Mouse (Mus musculus) ES-CJ7 (cell line): ENCODE measurements around the gene Gm10024.
"Not testable (repeated sequence)": the region's sequence is repeated elsewhere in the genome, so short reads cannot be mapped to it uniquely, and the experiment has no call there.

Experiments used
- DNase-seq: peaks from one replicate; pipeline ENCODE4 v3.0.0; 2011; ENCODE audit warnings: low read depth, low spot score

Gene Gm10024

DNA sequence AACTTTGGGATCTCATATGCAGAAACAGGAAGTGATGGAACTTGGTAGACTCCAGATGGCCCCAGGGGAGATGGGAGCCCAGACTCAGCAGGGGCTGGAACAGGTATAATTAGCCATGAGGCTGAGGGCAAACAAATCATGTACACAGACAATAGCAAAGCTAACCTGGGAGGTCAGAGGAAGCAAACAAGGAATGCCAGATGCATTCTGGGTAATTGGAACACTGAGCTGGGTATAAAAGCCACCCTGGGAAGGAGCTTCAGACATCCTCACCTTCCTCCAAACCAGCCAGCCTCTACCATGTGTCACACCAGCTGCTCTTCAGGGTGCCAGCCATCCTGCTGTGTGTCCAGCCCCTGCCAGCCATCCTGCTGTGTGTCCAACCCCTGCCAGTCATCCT, at the start of gene Gm10024:
TSS of gene Gm10024 (plus strand) at position 301 of the 400 bp plus-strand sequence.
- not testable (repeated sequence) for DNase-seq

DNA sequence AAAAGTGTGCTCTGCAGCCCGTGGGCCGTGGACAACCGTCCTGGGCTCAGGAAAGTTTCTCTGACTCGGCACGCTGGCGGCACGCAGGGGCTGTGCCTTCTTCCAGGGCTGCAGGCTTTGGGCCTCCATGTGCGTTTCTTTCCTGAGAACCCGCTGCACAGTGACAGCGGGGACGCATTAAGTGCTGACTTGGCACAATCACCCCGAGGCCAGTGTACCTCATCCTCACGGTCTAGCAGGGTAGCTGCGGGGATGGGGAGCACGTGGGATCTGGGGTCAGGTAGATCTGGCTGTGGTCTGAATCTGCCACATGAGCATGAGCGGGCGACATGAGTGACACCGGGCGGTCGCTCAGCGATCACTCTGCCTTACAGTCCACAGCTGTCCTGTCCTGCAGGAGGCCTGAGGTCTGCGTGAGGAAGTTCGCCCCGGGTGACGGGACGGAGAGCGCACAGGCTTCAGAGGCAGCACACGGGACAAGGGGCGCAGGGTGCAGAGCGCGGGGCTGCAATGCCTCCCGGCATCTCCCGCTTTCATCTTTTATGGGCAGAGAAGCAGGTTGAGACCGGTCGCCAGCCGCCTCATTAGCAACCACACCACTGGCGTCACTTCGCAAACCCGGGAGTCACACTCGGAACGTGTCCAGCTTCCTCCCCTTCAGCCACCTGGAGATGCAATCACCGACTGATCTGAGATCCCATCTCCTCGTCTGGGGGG, 47.1 kb upstream of the Gm10024 start:
- DNase-seq, result peak; percentile 25

DNA sequence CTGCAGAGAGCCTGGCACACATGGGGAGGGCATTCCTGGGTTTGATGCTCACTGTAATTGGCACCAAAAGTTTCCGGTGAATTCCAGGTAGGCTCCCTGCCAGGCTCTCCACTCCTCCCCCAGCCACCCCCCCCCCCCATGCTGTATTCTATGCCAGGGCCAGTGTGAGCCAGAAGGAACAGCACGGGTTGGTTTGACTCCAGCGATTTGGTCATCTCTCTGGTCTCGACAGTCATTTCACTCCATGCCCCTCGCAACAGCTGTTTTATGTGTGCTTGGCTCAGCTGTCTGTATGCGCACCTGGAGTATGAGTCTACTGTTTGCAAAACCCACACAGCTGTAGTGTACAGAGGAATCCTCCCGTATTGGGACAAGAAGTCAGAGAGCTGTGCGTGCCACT, 44.9 kb upstream of the Gm10024 start:
- no peak for DNase-seq

DNA sequence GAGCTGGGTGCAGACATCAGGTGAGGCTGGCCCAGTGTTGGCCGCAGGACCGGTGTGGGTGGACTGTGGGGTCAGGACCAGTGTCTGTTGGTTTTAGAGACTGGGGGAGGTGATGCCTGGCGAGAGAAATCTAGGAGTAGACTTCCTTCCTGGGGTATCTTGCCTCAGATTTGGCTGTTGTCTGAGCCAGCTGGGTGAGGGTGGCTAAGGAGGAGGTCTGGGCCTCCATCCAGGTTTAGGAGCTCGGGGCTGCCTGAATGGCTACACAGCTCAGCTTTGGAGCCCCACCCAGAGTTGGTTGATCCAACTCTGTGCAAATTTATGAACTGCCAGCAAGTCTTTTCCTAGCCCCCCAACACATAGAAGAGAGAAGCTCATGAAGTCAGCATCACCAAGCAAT, 43.9 kb upstream of the Gm10024 start:
- DNase-seq, result no peak

DNA sequence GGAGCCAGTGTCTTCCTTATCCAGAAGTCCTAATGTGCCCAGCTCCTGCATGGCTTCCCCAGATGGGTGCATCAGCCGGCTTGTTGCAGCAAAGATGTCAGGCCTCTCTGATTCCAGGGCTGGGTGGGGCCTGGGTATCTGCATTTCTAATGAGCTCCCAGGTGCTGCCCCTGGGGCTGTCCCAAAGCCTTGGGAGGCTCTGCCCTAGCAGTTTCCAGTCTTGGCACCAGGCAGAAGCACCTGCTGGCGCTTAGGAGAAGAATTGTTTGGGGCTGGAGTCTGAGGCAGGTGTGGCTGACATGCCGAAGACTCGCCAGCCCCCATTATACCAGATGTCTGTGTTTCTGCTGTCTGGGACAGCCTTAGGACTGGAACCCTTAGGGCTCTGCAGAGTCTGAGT, 40.5 kb upstream of the Gm10024 start:
- DNase-seq, result no peak

DNA sequence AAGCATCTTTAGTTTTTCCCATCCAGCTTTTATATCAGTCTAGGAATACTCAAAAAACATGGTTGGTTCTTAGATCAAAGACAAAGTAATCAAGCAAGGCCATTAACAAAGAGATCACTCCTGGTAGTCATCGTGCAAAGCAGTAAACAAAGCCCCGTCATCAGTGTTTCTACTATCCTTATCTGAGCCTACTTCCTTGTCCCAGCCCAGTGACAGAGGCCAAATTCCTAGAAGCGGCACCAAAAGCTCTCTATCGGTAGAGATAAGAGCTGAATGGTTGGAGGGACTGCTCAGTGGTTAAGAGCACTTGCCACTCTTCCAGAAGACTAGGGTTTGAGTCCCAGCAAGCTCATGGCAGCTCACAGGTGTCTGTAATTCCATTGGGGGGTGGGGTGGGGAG, 39.7 kb upstream of the Gm10024 start:
- DNase-seq, result no peak

DNA sequence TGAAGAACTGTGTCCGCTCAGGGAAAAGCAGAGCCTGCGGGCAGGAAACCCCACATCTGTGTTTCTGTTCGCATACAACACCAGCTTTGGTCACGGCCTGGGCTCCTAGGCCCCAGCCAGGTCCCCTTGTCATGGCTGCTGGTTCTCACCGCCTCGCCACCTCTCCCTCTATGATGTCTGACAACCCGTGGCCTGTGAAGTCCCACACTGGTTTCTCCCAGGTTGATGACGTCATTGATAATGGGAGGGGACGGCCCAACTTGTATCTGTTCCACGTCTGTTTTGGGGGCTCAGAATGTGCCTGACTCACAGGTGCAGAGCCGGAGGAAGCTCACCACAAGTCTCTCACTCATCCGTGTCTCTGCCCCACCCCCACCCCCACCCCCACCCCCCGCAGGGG, 37.5 kb upstream of the Gm10024 start:
- no peak for DNase-seq

DNA sequence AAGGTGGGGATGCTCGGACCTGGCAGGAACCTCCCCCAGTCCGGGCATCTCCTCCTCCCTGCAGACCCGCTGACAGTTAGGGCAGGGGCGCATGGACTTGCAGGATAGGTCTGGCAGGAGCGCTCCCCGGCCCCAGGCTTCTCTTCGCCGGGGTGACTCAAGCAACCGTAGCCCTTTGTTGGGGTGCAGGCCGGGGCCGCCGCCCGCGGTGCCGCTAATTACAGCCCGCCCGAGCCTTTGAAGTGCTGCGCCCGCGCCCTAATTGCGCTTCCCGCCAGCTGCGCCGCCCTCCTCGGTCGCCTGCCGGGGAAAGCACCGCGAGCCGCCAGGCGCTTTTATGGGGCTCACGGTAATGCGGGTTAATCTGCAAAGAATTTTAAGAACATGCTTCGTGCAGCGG, 33.7 kb upstream of the Gm10024 start:
- DNase-seq, result no peak

DNA sequence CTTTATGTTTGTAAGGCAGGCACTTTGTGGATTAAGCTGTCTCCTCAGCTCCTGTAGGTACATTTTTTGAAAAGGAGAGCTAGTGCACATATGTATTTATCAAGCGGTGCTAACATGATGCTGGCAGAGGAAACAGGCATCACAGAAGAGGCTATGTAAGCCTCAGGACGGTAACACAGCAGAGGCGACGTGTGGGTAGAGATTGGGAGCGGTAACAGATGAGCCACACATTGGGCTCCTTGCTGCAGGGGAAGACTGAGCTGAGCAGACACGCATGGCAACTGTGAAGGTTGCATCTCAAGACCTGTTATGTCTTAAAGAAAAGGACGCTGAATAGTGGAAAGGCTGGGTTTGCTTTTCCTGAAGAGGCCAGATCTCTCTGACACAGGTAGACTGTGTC, 28.3 kb upstream of the Gm10024 start:
- no peak for DNase-seq

DNA sequence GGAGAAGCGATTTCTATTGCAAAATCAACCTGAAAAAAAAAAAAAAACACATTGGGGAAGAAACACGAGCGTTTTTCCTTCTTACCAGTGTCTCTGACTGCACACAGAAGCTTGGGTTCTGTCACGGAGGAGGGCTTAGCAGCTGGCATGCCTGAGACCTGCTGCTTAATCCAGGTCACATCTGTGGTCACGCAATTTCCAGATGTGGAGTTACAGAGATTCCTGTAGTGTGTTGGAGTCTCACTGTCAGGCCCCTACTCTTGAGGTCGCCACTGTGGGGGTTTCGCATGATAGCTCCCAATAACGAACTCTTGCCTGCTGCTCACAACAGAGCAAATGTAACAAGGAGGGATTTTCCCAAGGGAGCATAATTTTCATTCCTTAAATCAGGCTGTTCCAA, 27.1 kb upstream of the Gm10024 start:
- DNase-seq, result no peak

DNA sequence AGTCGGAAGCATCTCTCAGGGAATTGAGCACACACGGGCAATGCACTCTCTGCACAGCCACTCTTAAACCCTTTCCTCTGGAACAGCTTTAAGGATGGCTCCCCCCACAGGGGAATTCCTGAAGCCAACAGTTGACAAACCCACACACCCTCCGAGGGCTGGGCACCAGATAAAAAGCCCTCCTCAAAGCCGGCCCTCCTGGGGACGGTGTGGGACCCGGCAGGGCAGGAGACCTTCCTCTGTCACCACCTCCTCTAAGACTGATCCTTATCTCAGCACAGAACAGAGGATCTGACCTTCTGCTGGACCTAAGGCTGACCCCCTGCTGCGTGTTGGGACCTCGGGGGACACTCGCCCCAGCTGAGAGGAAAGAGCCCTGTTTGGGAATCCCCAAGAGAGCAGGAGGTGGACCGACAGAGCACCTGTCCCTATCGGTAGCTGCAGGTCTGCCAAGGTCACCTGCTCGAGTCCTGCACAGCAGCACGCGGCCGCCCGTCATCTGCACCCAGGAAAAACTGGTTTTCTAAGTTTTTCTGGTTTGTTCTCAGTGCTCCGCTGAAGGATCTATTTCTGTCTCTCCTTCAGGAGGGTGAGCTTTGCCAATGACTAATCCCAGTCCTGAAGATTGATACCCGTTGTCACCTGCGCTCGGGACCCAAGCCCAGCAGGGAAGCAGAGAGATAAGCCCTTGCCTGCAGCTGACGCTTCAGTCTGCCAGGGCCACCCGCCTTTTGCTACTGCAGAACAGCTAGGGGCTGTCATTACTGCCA, 25.2 kb upstream of the Gm10024 start, which contains the start of gene Tspear:
TSS of gene Tspear (plus strand) at position 675 of the 770 bp plus-strand sequence.
- no peak for DNase-seq

DNA sequence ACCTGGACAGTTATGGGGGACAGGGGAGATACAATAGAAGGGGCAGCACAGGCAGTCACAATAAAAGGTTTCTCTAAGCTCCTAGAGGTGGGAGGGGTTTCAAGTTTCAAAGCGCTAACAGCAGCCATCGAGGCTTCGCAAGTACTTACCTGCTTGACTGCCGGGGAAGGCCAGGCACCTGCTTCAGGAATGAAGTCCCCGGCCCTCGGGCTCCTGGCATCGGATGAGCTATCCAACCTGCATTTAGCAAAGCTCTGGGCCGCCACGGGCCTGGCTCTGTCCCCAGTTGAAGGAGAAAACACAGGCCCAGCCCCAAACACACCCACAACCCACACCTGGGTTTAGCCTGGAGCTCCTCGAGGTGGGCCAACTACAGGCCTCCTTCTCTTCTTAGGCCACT, 24.2 kb upstream of the Gm10024 start:
- no peak for DNase-seq

DNA sequence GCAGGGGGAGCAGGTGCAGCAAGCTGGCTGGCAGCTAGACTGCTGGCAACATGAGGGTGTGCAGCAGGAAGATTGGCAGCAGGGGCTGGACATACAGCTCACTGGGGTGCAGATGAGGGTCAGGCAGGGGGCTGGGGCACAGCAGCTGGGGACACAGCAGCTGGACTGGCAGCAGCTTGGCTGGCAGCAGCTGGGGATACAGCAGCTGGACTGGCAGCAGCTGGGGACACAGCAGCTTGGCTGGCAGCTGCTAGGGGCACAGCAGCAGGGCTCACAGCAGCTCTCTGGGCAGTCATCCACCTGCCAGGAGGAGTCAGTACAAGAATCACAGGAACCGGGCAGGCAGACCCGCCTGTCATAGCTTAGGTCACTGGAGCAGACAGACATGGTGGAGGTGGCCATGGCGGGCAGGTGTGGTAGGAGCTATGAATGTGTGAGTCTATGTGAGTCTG, 20.9 kb upstream of the Gm10024 start, which contains the start of gene Gm19402:
TSS of gene Gm19402 (minus strand) at position 402 of the 452 bp plus-strand sequence.
- not testable (repeated sequence) for DNase-seq

DNA sequence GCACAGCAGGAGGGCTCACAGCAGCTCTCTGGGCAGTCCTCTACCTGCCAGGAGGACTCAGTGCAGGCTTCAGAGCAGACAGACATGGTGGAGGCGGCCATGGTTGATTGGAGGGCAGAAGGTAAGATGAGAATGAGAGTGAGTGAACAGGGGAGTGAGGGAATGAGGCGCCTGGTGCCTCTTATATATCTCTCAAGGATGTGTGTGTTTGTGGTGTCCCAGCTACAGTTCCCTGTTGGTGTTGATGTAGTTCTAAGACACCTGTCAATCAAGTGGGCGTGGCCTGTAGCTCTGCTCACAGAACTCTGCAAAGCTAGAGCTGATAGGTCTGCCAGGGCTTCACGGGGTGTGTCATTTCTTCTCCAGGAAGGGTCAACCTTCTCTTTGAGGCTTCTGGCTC, 14.1 kb upstream of the Gm10024 start, which contains the start of gene Gm9508:
TSS of gene Gm9508 (minus strand) at position 101 of the 400 bp plus-strand sequence.
- DNase-seq, result peak; percentile 22

DNA sequence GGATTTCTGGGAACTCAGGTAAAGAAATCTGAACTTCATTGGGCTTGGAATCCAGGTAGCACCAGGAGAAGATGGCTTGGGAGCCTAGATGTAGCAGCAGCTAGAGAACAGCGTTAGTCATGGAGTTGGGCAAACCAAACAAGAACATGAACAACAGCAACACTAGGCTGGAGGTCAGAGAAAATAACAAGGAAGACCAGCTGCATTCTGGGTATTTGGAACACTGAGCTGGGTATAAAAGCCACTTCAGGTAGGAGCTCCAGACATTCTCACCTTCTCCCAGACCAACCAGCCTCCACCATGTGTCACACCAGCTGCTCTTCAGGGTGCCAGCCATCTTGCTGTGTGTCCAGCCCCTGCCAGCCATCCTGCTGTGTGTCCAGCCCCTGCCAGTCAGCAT, 4.9 kb upstream of the Gm10024 start, which contains the start of gene Gm10272:
TSS of gene Gm10272 (plus strand) at position 301 of the 400 bp plus-strand sequence.
- no peak for DNase-seq

DNA sequence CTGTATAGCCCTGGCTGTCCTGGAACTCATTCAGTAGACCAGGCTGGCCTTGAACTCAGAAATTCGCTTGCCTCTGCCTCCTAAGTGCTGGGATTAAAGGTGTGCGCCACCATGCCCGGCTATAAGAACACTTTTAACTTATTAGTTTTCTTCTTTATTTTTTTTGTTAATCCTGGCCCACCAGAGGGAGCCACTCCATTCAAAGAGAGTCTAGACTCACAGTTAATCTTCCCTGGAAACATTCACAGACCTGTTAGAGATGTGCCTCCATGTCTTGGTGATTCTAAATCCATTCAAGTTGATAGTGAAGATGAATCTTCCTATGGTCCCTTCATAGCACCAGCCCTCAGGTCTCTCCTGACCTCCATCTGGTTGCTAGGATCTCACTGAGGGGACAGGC, 1.4 kb upstream of the Gm10024 start:
- DNase-seq, result no peak

DNA sequence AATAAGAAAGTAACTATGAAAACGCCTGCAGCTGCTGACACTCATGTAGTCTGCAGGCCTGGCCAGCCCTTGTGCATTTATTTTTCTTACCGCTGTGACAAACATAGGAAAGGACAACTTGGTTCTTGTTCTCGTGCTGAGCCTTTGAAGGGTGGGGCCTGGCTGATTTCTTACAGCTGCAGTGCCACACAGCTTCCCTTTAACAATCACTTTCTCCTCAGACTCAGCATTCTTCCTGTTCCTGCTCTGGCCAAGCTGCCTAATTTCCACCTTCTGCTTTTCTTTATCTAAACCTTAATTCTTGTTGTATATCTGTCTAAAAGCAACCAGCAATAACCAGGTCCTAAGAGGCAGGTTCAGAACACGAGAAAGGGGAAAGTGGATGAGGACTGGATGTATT, 2.5 kb downstream of the Gm10024 start:
- DNase-seq, result no peak

DNA sequence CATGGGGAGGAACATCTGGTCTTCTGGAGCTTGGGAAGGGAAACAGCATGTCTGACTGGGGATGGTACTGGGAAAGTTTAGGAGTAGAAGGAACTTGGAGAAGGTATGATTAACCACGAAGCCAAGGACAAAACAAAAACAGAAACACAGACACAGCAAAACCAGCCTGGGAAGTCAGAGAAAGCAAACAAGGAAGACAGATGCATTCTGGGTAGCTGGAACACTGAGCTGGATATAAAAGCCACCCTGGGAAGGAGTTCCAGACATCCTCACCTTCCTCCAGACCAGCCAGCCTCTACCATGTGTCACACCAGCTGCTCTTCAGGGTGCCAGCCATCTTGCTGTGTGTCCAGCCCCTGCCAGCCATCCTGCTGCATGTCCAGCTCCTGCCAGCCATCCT, 4.2 kb downstream of the Gm10024 start, which contains the start of gene Gm10142:
TSS of gene Gm10142 (plus strand) at position 301 of the 400 bp plus-strand sequence.
- no peak for DNase-seq

DNA sequence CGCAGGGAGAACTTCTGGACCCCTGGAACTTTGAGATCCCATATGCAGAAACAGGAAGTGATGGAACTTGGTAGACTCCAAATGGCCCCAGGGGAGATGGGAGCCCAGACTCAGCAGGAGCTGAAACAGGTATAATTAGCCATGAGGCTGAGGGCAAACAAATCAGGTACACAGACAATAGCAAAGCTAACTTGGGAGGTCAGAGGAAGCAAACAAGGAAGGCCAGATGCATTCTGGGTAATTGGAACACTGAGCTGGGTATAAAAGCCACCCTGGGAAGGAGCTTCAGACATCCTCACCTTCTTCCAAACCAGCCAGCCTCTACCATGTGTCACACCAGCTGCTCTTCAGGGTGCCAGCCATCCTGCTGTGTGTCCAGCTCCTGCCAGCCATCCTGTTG, 9.0 kb downstream of the Gm10024 start, which contains the start of gene Krtap12-1:
TSS of gene Krtap12-1 (plus strand) at position 301 of the 400 bp plus-strand sequence.
- DNase-seq, result not testable (repeated sequence)

DNA sequence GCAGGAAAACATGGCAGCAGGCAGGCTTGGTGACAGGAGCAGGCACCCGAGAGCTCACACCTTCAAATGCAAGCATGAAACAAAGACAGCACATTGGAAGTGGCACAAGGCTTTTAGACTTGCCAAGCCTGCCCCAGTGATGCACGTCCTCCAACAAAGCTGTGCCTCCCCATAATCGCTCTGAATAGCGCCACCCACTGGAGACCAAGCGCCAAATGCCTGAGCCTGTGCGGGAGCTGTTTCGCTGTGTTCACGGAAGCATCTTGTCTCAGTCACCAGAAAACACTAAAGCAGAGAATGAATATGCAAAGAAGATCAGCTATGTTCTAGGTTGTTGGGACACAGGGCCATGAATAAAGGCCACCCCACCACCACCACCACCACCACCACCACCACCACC, 13.6 kb downstream of the Gm10024 start:
- DNase-seq, result peak; percentile 25

DNA sequence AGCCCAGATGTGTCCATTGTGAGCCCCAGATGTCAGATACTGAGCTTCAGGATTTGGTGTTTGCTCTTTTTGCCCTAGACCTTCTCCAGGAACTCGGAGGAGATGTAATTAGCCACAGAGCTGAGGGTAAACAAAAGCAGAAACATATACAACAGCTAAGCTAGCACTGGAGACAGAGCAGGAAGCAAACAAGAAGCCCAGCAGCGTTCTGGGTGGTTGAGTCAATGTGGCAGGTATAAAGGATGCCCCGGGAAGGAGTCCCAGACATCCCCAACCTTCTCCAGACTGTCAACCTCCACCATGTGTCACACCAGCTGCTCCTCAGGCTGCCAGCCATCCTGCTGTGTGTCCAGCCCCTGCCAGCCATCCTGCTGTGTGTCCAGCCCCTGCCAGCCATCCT, 14.9 kb downstream of the Gm10024 start, which contains the start of gene Gm10100:
TSS of gene Gm10100 (plus strand) at position 301 of the 400 bp plus-strand sequence.
- DNase-seq, result no peak

DNA sequence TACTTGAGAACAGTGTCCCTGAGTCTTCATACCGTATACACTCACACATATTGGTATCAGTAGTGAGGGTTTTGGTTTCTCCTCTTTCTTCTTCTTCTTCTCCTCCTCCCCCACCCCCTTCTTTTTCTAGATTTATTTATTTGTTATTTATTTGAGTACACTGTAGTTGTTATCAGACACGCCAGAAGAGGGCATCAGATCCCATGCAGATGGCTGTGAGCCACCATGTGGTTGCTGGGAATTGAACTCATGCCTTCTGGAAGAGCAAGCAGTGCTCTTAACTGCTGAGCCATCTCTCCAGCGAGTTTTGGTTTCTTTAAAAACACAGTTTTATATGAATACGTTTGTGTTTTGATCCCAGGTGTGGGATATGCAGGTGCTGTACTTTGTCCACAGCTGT, 17.0 kb downstream of the Gm10024 start:
- peak; percentile 36 for DNase-seq
